Mouse (Mus musculus) MEL (cell line): ENCODE results near the gene Tkt. TPM values are rescaled to one million over a fixed set of nuclear protein-coding genes. Genes with fewer than 3 reads are reported as not detected.

Experiments used
- DNase-seq: peaks from one replicate; pipeline ENCODE4 v3.0.0; 2011; ENCODE audit warnings: low read depth, low spot score
- H3K27ac ChIP-seq: 2 replicates; pipeline ENCODE4 v1.5.1; 2012; ENCODE audit warnings: low read depth, mild to moderate bottlenecking, control low read depth, low read length, moderate library complexity; ENCODE audit not compliant: control insufficient read depth
- H3K27me3 ChIP-seq, 2 experiments: fragments of 150-350 bp in 1 of 2; sonication (generic) in 1 of 2; 2 replicates each; pipeline ENCODE4 v1.6.1; 2012; ENCODE audit warnings: low read length in 2 of 2, mild to moderate bottlenecking in 2 of 2, improper control_type of control experiment in 1 of 2, moderate library complexity in 1 of 2; ENCODE audit not compliant: insufficient read depth in 2 of 2, control insufficient read depth in 1 of 2
- H3K36me3 ChIP-seq, 2 experiments: 2 replicates each; pipeline ENCODE4 v1.6.1; 2012 to 2014; ENCODE audit warnings: low read length in 2 of 2, improper control_type of control experiment in 1 of 2, inconsistent platforms in 1 of 2, mild to moderate bottlenecking in 1 of 2; ENCODE audit not compliant: insufficient read depth in 2 of 2, control insufficient read depth in 1 of 2
- H3K4me1 ChIP-seq, 2 experiments: fragments of 150-350 bp in 1 of 2; sonication (generic) in 1 of 2; 2 replicates each; pipeline ENCODE4 v1.6.1; 2012; ENCODE audit warnings: low read length in 2 of 2, improper control_type of control experiment in 1 of 2, mild to moderate bottlenecking in 1 of 2; ENCODE audit not compliant: insufficient read depth in 2 of 2, control insufficient read depth in 1 of 2
- H3K4me3 ChIP-seq, 2 experiments: fragments of 150-350 bp in 1 of 2; sonication (generic) in 1 of 2; 2 replicates each; pipeline ENCODE4 v1.5.1; 2012; ENCODE audit warnings: low read depth in 2 of 2, low read length in 2 of 2, mild to moderate bottlenecking in 2 of 2, moderate library complexity in 2 of 2, control low read depth in 1 of 2, improper control_type of control experiment in 1 of 2; ENCODE audit not compliant: control insufficient read depth in 1 of 2, insufficient read depth in 1 of 2
- H3K79me2 ChIP-seq: 2 replicates; pipeline ENCODE4 v1.6.1; 2012; ENCODE audit warnings: mild to moderate bottlenecking, low read length, moderate library complexity; ENCODE audit not compliant: control insufficient read depth, poor library complexity, insufficient read depth
- H3K9ac ChIP-seq: 2 replicates; pipeline ENCODE4 v1.6.1; 2012; ENCODE audit warnings: low read depth, mild to moderate bottlenecking, control low read depth, low read length, moderate library complexity; ENCODE audit not compliant: control insufficient read depth, poor library complexity, severe bottlenecking
- H3K9me3 ChIP-seq: fragments of 150-350 bp; sonication (generic); replicated peaks from 2 replicates; pipeline ENCODE4 v1.6.1; 2012; ENCODE audit warnings: mild to moderate bottlenecking, low read length, improper control_type of control experiment, moderate library complexity; ENCODE audit not compliant: insufficient read depth
- BHLHE40 ChIP-seq: IDR thresholded peaks from 2 replicates; pipeline ENCODE4 v1.6.1; 2012; ENCODE audit warnings: low read depth, mild to moderate bottlenecking, inconsistent platforms, low read length, improper control_type of control experiment, borderline replicate concordance
- CHD1 ChIP-seq: IDR thresholded peaks from 2 replicates; pipeline ENCODE4 v1.6.1; 2012; ENCODE audit warnings: low read depth, mild to moderate bottlenecking, inconsistent platforms, low read length, improper control_type of control experiment
- CHD2 ChIP-seq: IDR thresholded peaks from 2 replicates; pipeline ENCODE4 v1.6.1; 2011; ENCODE audit warnings: low read length, improper control_type of control experiment
- CTCF ChIP-seq, 3 experiments: IDR thresholded peaks in 2 of 3; conservative IDR thresholded peaks in 1 of 3; 2 replicates each; pipeline ENCODE4 v1.5.1; 2011 to 2012; ENCODE audit warnings: low read length in 3 of 3, low read depth in 2 of 3, mild to moderate bottlenecking in 2 of 3, improper control_type of control experiment in 1 of 3, inconsistent platforms in 1 of 3, mixed read lengths in 1 of 3, moderate library complexity in 1 of 3; ENCODE audit not compliant: control insufficient read depth in 1 of 3, insufficient read depth in 1 of 3, poor library complexity in 1 of 3, severe bottlenecking in 1 of 3
- ELF1 ChIP-seq: IDR thresholded peaks from 2 replicates; pipeline ENCODE4 v1.6.1; 2014; ENCODE audit warnings: low read depth, mild to moderate bottlenecking, inconsistent platforms, low read length, improper control_type of control experiment, moderate library complexity
- ETS1 ChIP-seq: IDR thresholded peaks from 2 replicates; pipeline ENCODE4 v1.6.1; 2012; ENCODE audit warnings: low read depth, mild to moderate bottlenecking, inconsistent platforms, low read length, improper control_type of control experiment, moderate library complexity
- GABPA ChIP-seq: IDR thresholded peaks from 2 replicates; pipeline ENCODE4 v1.6.1; 2012; ENCODE audit warnings: low read depth, mild to moderate bottlenecking, inconsistent platforms, low read length, improper control_type of control experiment, moderate library complexity
- GATA1 ChIP-seq: IDR thresholded peaks from 2 replicates; pipeline ENCODE4 v1.6.1; 2011; ENCODE audit warnings: low read depth, low read length, improper control_type of control experiment
- HCFC1 ChIP-seq: IDR thresholded peaks from 2 replicates; pipeline ENCODE4 v1.6.1; 2012; ENCODE audit warnings: low read depth, mild to moderate bottlenecking, inconsistent platforms, low read length, improper control_type of control experiment, moderate library complexity
- KAT2A ChIP-seq: conservative IDR thresholded peaks from 2 replicates; pipeline ENCODE4 v1.6.1; 2012; ENCODE audit warnings: low read depth, low read length, improper control_type of control experiment, inconsistent platforms
- MAX ChIP-seq: IDR thresholded peaks from 2 replicates; pipeline ENCODE4 v1.6.1; 2011; ENCODE audit warnings: low read length, improper control_type of control experiment
- MAZ ChIP-seq: IDR thresholded peaks from 2 replicates; pipeline ENCODE4 v1.6.1; 2012; ENCODE audit warnings: low read depth, mild to moderate bottlenecking, inconsistent platforms, low read length, improper control_type of control experiment
- MEF2A ChIP-seq: IDR thresholded peaks from 2 replicates; pipeline ENCODE4 v1.6.1; 2014; ENCODE audit warnings: low read depth, mild to moderate bottlenecking, inconsistent platforms, low read length, improper control_type of control experiment; ENCODE audit not compliant: poor library complexity, insufficient replicate concordance, severe bottlenecking; ENCODE audit errors: extremely low read depth
- MXI1 ChIP-seq: IDR thresholded peaks from 2 replicates; pipeline ENCODE4 v1.6.1; 2011; ENCODE audit warnings: mild to moderate bottlenecking, low read depth, low read length, improper control_type of control experiment
- MYB ChIP-seq: IDR thresholded peaks from 2 replicates; pipeline ENCODE4 v1.6.1; 2011; ENCODE audit warnings: mild to moderate bottlenecking, low read depth, low read length, improper control_type of control experiment
- MYC ChIP-seq: IDR thresholded peaks from 2 replicates; pipeline ENCODE4 v1.6.1; 2011; ENCODE audit warnings: low read depth, mild to moderate bottlenecking, low read length, improper control_type of control experiment, moderate library complexity
- POLR2AphosphoS5 ChIP-seq: IDR thresholded peaks from 2 replicates; pipeline ENCODE4 v1.6.1; 2012; ENCODE audit warnings: low read depth, borderline replicate concordance, mild to moderate bottlenecking, inconsistent platforms, low read length, moderate library complexity, mixed read lengths
- RAD21 ChIP-seq: IDR thresholded peaks from 2 replicates; pipeline ENCODE4 v1.6.1; 2011; ENCODE audit warnings: mild to moderate bottlenecking, low read depth, low read length, improper control_type of control experiment
- RCOR1 ChIP-seq: IDR thresholded peaks from 2 replicates; pipeline ENCODE4 v1.6.1; 2012; ENCODE audit warnings: low read depth, mild to moderate bottlenecking, inconsistent platforms, low read length, improper control_type of control experiment
- SMC3 ChIP-seq: IDR thresholded peaks from 2 replicates; pipeline ENCODE4 v1.6.1; 2011; ENCODE audit warnings: low read depth, low read length, improper control_type of control experiment
- UBTF ChIP-seq: IDR thresholded peaks from 2 replicates; pipeline ENCODE4 v1.6.1; 2012; ENCODE audit warnings: low read depth, mild to moderate bottlenecking, inconsistent platforms, low read length, improper control_type of control experiment, moderate library complexity, borderline replicate concordance; ENCODE audit not compliant: insufficient read depth
- ZC3H11A ChIP-seq: IDR thresholded peaks from 2 replicates; pipeline ENCODE4 v1.6.1; 2012; ENCODE audit warnings: low read depth, mild to moderate bottlenecking, inconsistent platforms, low read length, improper control_type of control experiment
- ZKSCAN1 ChIP-seq: IDR thresholded peaks from 2 replicates; pipeline ENCODE4 v1.6.1; 2012; ENCODE audit warnings: low read depth, mild to moderate bottlenecking, inconsistent platforms, low read length, improper control_type of control experiment, moderate library complexity
- polyA plus RNA-seq, 2 experiments: library from polyadenylated mRNA; stranded (reverse) in 1 of 2; unstranded in 1 of 2; fragments of >175 nt in 1 of 2; fragments of >200 nt in 1 of 2; gene quantifications; 2 replicates each; pipeline versions ENCODE4 v1.2.1 to v1.2.4; 2012; ENCODE audit warnings: low replicate concordance in 2 of 2, low read depth in 1 of 2; ENCODE audit not compliant: insufficient read length in 2 of 2, insufficient read depth in 1 of 2, missing spikeins in 1 of 2
- total RNA-seq: library from RNA; depleted of rRNA; stranded (reverse); fragments of 300-350 nt; gene quantifications from 2 replicates; pipeline ENCODE4 v1.2.3, GENCODE M21; 2012

Tkt gene
- total and polyA plus RNA-seq, 3 experiments = 115 to 1,273 (median 640) TPM

DNA sequence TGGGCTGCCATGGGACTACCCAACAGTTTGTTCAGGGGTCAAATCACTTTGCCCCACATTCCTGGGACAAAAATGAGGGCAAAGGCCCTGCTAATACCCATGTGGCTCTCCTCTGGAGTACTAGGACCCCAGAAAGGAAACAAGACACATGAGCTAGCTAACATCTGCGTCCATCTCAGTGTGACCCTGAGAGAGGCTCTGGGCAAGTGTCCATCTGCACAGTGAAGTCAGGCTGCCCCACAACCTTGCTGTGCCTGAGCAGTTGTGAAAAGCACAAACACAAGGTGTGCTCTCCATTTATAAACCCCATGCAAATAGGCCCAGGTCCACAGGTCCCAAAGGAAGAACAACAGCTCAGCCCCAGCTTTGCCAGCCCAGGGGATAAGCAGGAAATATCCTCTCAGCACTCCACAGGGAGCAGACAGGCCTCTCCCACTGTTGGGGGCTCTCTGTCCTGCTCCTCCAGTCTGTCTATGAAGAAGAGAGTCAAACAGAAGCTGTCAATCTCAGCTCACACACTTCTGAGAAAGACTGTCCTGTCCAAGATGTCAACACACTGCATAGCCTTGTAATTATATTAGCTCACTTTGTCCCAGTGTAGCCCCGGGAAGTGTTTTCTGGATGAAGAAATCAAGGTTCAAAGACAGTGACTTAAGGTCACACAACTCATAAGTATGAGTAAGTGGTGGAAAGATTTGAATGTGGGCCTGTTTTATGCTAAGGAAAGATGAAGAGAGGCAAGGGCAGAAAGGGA is 65.0 kb downstream of the Tkt start:
- Histone ChIP-seq H3K27me3 (no peaks in the 10 kb centered on the region), H3K4me1 (peaks cover 1 to 2% of the 10 kb centered on the region in 2 experiments; a peak in 3 of 4 replicates), H3K9ac (no peak overlapping the region), H3K9me3 (no peaks in the 10 kb centered on the region), H3K79me2 (no peaks in the 10 kb centered on the region; the same call in 1 of the 2 replicates), H3K4me3 (no peak overlapping the region), H3K27ac (no peak overlapping the region), H3K36me3 (peaks cover 0 to 1% of the 10 kb centered on the region in 2 experiments; a peak in 1 of 4 replicates)
- no peak for DNase-seq
- no peak for TF ChIP-seq MEF2A
- no peak for TF ChIP-seq HCFC1
- no peak for TF ChIP-seq ZKSCAN1
- TF ChIP-seq RCOR1 = no peak
- TF ChIP-seq ELF1 = no peak
- TF ChIP-seq MAZ = no peak

GRCm38 (mm10) chr14:30616751-30617150 is 68.6 kb downstream of the Tkt start:
- Histone ChIP-seq H3K79me2 (no peaks in the 10 kb centered on the region), H3K9me3 (no peaks in the 10 kb centered on the region), H3K36me3 (no peaks in the 10 kb centered on the region; a peak in 1 of 4 replicates), H3K9ac (no peak overlapping the region), H3K4me3 (no peak overlapping the region), H3K27me3 (no peaks in the 10 kb centered on the region), H3K27ac (no peak overlapping the region), H3K4me1 (peaks cover 0 to 5% of the 10 kb centered on the region in 2 experiments; a peak in 1 of 4 replicates)
- no peak for TF ChIP-seq MYB
- no peak for TF ChIP-seq RAD21
- TF ChIP-seq MEF2A = no peak
- TF ChIP-seq MYC = no peak
- TF ChIP-seq ZKSCAN1 = no peak
- TF ChIP-seq BHLHE40 = no peak
- TF ChIP-seq ZC3H11A = no peak
- TF ChIP-seq MXI1 = no peak
- TF ChIP-seq GATA1 = no peak
- TF ChIP-seq MAX = no peak
- no peak for TF ChIP-seq SMC3
- no peak for TF ChIP-seq RCOR1
- no peak for TF ChIP-seq CHD1
- no peak for TF ChIP-seq POLR2AphosphoS5
- TF ChIP-seq KAT2A = no peak
- no peak for TF ChIP-seq CHD2
- TF ChIP-seq UBTF = no peak
- TF ChIP-seq ETS1 = no peak
- no peak for TF ChIP-seq GABPA
- no peak for TF ChIP-seq CTCF (IDR thresholded peaks at IDR 0.05 in 2 of 3, conservative IDR thresholded peaks at IDR 0.05 in 1 of 3; ENCODE audit: control insufficient read depth in 1 of 3, insufficient read depth in 1 of 3, low read depth in 2 of 3, low read length in 3 of 3, poor library complexity in 1 of 3, severe bottlenecking in 1 of 3)
- no peak for DNase-seq
